Mouse (Mus musculus) kidney, adult 18-20 months (tissue): Measurements from ENCODE around the gene Pcdh19.
"Not testable (repeated sequence)": the region's sequence is repeated elsewhere in the genome, so short reads cannot be mapped to it uniquely, and the experiment has no call there.

Source experiments
- DNase-seq: peaks from one replicate; pipeline ENCODE4 v3.0.0; 2021

The Pcdh19 gene

DNA sequence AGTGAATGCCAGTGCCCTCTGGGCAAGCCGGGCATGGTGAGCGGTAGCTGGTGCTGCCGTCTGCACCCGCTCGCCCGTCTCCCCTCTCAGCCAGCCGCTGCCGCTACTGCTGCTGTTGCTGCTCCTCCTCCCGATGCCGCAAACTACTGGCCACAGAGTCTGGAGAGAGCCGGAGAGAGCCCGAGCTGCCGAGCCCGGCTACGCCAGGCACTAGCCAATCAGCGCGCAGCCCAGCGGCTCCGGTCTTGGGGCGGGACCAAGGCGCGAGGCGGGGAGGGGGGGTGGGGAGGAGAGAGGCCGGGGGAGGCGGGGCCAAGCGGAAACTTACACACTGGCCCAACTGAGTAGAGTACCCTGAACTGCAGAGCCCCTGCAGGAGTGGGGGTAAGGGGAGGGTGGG lies at the start of gene Pcdh19:
TSS of gene Pcdh19 (minus strand) at position 148 of the 400 bp plus-strand sequence.
- DNase-seq = peak; percentile 66

DNA sequence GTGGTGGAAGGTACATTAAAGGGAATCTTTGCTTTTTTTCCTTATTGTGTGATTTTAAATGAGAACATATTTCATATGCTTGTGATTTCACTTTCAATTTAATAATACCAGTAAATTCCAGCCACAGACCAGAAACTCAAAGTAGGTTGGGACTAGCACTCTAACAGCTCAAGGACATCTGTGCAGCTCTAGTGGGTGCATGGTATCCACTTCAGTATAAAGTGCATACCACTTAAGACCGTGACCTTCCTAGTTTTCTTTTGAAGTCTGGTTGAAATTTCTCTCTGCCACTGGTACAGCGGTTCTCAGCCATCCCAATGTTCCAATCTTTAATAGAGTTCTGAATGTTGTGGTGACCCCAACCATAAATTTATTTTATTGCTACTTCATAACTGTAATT lies 47.1 kb upstream of the Pcdh19 start:
- DNase-seq = no peak

GRCm38 (mm10) chrX:133734984-133735383 lies 46.2 kb upstream of the Pcdh19 start:
- DNase-seq = peak; percentile 31

DNA sequence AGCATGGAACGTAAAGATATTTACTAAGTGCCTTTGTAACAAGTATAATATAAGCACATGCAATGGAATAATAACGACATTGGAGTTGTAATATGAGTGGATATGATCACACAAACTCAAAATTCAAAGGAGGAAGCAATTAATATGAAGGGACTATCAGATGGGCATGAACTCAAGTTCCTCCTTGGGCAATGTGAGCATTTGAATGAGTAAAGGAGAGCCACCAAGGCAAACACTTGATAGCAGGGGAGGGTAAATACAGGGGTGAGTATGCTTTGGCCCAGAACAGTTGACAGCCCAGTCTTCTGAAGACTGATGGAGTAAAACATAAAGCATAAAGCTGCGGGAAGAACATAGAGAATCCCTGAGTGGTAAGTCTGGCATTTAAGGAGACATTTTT lies 32.7 kb upstream of the Pcdh19 start:
- no peak for DNase-seq

DNA sequence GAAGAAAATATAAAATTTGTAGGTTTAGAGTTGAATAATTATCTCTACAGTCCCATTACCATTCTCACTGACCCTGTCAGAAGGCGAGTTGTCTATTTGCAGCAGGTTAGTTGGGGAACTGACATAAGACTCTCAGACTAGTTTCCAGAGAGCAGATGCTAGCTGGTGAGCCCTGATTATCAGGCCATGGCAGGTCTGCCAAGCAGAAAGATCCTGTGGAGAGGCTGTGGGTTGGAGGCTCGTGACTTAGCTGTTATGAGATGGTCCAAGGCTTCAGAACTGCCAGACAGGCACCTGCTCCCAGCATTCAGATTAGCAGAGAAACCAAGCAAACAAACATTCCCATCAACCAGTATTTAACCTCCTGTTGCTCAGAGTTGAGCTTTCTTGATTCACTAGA lies 21.8 kb upstream of the Pcdh19 start:
- DNase-seq = no peak

GRCm38 (mm10) chrX:133702902-133703301 lies 14.1 kb upstream of the Pcdh19 start:
- no peak for DNase-seq

GRCm38 (mm10) chrX:133697871-133698270 lies 9.1 kb upstream of the Pcdh19 start:
- DNase-seq = not testable (repeated sequence)

- DNase-seq = no peak
Measured at GRCm38 (mm10) chrX:133696461-133696860, 7.7 kb upstream of the Pcdh19 start.

DNA sequence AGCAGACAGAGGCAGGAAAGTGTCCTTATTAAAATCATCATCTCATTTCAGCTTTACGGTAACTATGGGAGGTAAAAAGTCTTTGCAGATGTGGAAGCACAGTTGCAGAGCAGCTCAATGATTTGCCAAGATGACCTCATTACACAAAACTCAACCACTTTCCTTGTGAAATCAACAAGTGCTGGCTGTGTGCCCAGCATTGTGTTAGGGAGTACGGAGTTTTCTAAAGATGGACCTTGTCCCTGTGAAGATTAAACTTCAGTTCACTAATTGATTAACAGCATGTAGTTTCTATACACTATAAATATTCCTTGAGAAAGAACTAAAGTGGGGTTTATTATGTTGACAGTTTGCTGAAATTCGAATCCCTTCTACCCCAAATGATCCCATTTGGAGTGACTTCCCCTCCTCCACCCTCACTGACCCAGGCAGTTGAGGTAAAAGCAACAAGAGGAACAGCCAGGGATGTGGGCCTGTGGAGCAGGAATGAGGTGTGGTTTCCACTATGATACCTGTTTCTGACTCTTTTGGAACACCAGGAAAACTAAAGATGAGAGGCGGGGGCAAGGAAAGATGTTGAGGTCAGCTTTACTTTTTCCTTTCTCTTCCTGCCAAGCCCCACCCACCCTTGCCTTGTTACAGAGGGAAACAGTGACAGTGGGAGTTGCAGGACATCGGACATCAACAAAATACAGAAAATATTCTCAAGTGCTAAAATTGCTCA lies 4.4 kb upstream of the Pcdh19 start:
- DNase-seq = no peak

GRCm38 (mm10) chrX:133692392-133692790 lies 3.6 kb upstream of the Pcdh19 start:
- DNase-seq = no peak

- peak; percentile 49 for DNase-seq
Measured at GRCm38 (mm10) chrX:133691581-133692391, 3.0 kb upstream of the Pcdh19 start.

GRCm38 (mm10) chrX:133690822-133691221 lies 2.0 kb upstream of the Pcdh19 start:
- no peak for DNase-seq

GRCm38 (mm10) chrX:133689576-133690250 lies 926 bp upstream of the Pcdh19 start:
- DNase-seq = peak; percentile 5

GRCm38 (mm10) chrX:133688156-133688555 lies 631 bp downstream of the Pcdh19 start:
- peak; percentile 12 for DNase-seq

DNA sequence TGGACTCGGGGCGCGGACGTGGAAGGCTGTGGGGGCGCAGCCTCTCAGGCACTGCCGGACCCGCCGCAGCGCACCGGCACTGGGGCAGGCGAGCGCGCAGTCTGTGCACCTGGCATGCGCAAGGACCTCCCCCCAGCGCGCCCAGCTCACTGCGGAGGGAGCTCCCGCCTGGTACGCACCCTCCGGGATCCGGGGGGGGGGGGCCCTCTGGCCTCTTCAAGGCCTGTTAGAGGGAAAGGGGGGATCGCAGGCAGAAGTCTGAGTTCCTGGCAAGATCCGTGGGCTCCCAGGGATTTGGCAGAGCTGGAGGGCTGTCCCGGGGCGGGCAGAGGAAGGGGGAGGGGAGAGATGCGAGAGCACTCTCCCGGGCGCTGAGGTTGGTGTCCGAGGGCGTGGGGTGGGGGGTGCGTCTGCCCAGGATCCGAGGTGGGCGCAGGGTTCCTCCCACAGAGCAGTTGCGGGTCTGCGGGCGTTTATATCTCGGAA lies 1.1 kb downstream of the Pcdh19 start:
- DNase-seq = peak; percentile 19

GRCm38 (mm10) chrX:133686533-133687311 lies 2.1 kb downstream of the Pcdh19 start:
- no peak for DNase-seq

DNA sequence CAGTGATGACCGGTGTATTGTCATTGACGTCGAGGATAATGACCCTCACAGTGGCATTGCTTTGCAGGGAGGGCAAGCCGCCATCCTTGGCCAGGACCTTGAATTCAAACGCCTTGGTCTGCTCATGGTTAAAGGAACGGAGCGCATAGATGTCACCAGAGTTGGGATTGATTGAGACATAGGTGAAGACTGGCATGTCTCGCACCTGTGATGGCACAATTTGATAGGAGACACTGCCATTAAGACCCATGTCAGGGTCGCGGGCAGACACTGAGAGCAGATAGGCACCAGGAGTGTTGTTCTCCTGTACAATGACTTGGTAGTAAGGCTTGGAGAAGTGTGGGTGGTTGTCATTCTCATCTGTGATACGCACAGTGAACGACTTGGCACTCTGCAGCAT lies 3.2 kb downstream of the Pcdh19 start:
- no peak for DNase-seq

DNA sequence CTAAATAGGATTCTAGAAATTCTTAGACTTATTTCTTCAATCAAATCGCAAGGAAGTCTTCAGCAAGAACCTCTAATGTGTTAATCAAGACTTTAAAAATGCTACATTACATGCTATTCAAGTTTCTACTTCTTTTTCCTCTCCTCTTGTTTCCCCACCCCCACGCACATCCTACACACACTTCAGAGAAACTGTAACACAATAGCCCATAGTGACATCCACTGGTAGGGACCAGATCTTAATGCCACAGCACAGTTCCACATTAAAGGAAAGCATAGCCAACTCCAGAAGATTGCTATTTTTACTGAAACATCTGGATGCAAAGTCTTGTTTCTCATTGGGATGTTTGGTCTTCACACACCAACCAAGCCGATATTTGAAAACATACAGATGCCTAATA lies 4.8 kb downstream of the Pcdh19 start:
- no peak for DNase-seq

GRCm38 (mm10) chrX:133675121-133675520 lies 13.7 kb downstream of the Pcdh19 start:
- no peak for DNase-seq

DNA sequence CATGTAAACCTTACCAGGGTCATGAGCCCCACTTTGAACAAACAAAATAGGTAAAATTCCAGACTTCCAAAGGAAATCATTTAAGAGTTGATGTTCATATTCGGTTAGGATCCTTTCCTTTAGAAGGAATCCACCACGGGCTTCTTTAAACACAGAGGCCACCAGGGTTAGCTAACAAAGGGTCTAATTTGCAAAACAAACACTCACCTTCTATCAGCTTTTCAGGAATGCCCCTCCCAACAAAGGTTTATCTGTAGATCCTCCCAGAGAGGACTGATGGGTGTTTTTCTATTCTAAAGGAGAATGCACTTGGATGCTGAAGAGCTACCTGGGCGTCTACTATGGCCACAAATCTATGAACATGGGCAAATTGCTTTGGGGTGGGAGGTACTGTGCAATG lies 15.0 kb downstream of the Pcdh19 start:
- DNase-seq = no peak

DNA sequence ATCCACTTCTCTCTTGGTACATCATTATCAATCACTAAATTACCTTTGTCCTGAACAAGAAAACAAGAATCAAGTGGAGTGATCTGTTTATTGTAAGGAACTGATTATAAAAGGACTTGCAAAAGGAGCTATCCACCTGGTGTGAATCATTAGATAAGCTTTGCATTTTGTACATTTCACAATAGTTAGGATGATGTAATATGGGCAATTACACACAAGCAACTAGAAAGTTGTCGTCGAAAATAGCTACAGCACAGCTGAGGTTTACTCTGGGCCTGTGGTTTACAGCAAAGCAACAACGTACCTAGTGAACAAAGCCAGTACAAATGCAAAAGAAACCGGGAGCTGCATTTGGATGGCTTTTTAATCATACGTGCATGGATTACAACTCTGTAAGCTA lies 28.7 kb downstream of the Pcdh19 start:
- DNase-seq = no peak
